Mouse (Mus musculus): ENCODE data around the gene P2rx7. TPM values are rescaled to one million over a fixed set of nuclear protein-coding genes. Genes with fewer than 3 reads are reported as not detected.
"Not testable (repeated sequence)": the region's sequence is repeated elsewhere in the genome, so short reads cannot be mapped to it uniquely, and the experiment has no call there.

P2rx7 gene
- polyA plus RNA-seq, 1 experiment = 1.6 TPM

DNA sequence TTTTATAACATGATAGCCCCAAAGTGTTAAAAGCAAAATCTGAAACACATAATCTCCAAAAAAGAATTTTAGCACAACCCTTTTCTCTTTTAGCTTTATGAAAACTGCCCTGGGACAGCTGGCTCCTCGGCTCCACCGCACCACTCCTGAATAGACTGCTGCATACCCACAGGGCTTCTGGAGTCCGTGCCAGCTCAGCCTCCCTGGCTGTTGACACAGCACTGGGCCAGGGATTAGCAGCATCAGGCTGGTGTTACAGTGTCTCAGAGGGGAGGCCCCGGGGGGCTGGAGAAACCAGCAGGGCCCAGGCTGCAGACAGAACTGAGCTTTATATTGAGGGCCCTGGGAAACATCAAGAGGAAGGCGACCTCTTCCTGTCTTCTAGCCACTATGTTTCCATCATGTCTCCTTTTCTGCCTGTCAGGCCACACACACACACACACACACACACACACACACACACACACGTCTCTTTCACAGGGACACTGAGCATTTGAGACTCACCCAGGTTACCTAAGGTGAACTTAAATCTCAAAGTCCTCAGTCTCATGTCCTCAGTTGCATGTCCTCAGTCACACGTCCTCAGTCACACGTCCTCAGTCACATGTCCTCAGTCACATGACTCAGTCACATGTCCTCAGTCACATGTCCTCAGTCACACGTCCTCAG, 3.7 kb downstream of the P2rx7 start:
- H3K79me3 ChIP-seq (ENCODE audit: low read depth) = no peaks in the 10 kb centered on the region
- TF ChIP-seq FOSL1 (IDR thresholded peaks at IDR 0.05; ENCODE audit: insufficient read depth, low read length, poor library complexity, severe bottlenecking) (no peak), CTCF (IDR thresholded peaks at IDR 0.05; ENCODE audit: control insufficient read depth, insufficient read depth, insufficient read length) (no peak)
- H3K4me3 ChIP-seq (ENCODE audit: insufficient read depth, poor library complexity, severe bottlenecking) = no peak overlapping the region

DNA sequence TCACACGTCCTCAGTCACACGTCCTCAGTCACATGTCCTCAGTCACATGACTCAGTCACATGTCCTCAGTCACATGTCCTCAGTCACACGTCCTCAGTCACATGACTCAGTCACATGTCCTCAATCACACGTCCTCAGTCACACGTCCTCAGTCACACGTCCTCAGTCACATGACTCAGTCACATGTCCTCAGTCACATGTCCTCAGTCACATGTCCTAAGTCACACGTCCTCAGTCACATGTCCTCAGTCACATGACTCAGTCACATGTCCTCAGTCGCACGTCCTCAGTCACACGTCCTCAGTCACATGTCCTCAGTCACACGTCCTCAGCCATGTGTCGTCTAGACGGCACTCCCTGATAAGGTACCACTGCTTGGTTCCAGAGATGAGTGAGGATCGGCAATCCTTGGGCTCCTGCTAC, 4.3 kb downstream of the P2rx7 start:
- peak; percentile 84 for TF ChIP-seq USF1 (IDR thresholded peaks at IDR 0.05; ENCODE audit: low read depth)
- H3K36me3 ChIP-seq (ENCODE audit: control insufficient read depth, insufficient read depth); H3K4me3 ChIP-seq (ENCODE audit: insufficient read depth, poor library complexity, severe bottlenecking); H3K79me3 ChIP-seq (ENCODE audit: low read depth); H3K27me3 ChIP-seq (ENCODE audit: control insufficient read depth, insufficient read depth, insufficient read length); H3ac ChIP-seq (ENCODE audit: control insufficient read depth, insufficient read length, low read depth); H3K79me2 ChIP-seq (ENCODE audit: control insufficient read depth, insufficient read depth): not testable (repeated sequence)

More for the DNA sequence above, 3.7 kb downstream of the P2rx7 start:
- Histone ChIP-seq H3ac (ENCODE audit: control insufficient read depth, insufficient read length, low read depth) (no peak overlapping the region), H3K27me3 (ENCODE audit: control insufficient read depth, insufficient read depth, insufficient read length) (no peaks in the 10 kb centered on the region), H3K79me2 (ENCODE audit: control insufficient read depth, insufficient read depth) (no peaks in the 10 kb centered on the region), H3K36me3 (ENCODE audit: control insufficient read depth, insufficient read depth) (no peaks in the 10 kb centered on the region)

DNA sequence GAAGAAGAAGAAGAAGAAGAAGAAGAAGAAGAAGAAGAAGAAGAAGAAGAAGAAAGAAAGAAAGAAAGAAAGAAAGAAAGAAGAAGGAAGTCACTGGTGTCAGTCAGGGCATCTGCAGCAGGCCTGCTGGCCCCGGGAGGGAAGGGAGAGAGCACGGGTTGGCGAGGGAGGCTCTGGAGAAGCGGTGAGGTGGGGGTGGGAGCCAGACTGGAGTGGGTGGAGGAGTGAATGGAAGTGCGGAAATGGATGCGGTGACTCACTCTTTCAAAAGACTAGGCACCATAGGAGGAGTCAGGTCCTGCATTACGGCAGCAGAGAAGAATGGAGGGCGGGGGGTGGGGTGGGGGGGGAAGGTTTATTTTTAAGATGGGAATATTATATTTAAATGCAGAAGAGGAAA, 5.6 kb downstream of the P2rx7 start:
- no peak overlapping the region for H3K4me3 ChIP-seq (ENCODE audit: insufficient read depth, poor library complexity, severe bottlenecking)
- H3ac ChIP-seq (ENCODE audit: control insufficient read depth, insufficient read length, low read depth) = no peak overlapping the region
- no peak for TF ChIP-seq MAX (IDR thresholded peaks at IDR 0.05)
- TF ChIP-seq FOSL1 (IDR thresholded peaks at IDR 0.05; ENCODE audit: insufficient read depth, low read length, poor library complexity, severe bottlenecking) = no peak
- TF ChIP-seq CEBPB (IDR thresholded peaks at IDR 0.05; ENCODE audit: low read depth) = no peak
- no peak for TF ChIP-seq USF1 (IDR thresholded peaks at IDR 0.05; ENCODE audit: low read depth)
- TF ChIP-seq MYOD1 (IDR thresholded peaks at IDR 0.05; ENCODE audit: control insufficient read depth, insufficient read length, low read depth) = no peak
- no peak for TF ChIP-seq MYOG (IDR thresholded peaks at IDR 0.05; ENCODE audit: control insufficient read depth, extremely low read depth, insufficient read length)
- TF ChIP-seq CTCF (IDR thresholded peaks at IDR 0.05; ENCODE audit: control insufficient read depth, insufficient read depth, insufficient read length) = no peak
- H3K36me3 ChIP-seq (ENCODE audit: control insufficient read depth, insufficient read depth) = no peaks in the 10 kb centered on the region
- H3K79me3 ChIP-seq (ENCODE audit: low read depth) = no peaks in the 10 kb centered on the region
- no peaks in the 10 kb centered on the region for H3K79me2 ChIP-seq (ENCODE audit: control insufficient read depth, insufficient read depth)
- H3K27me3 ChIP-seq (ENCODE audit: control insufficient read depth, insufficient read depth, insufficient read length) = no peaks in the 10 kb centered on the region

DNA sequence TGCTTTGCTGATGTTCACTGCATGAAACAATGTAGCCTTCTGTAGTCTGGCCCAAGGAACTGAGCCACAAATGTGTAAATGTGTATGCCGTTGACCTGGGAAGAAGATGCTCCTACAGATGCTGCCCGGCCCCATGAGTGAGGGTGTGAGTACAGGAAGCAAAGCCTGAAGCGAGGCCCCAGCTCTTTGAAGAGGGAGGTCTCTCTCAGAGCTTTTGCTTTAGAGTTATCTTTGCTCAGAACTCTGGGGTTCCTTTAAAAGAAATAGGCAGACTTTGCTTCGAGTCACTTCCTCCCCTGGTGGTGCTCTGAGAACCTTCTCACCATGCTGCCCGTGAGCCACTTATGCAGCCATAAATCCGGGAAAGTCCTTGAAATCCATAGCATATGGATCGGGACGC, 6.4 kb downstream of the P2rx7 start:
- Histone ChIP-seq H3K36me3 (ENCODE audit: control insufficient read depth, insufficient read depth) (no peaks in the 10 kb centered on the region), H3K4me3 (ENCODE audit: insufficient read depth, poor library complexity, severe bottlenecking) (no peak overlapping the region), H3K27me3 (ENCODE audit: control insufficient read depth, insufficient read depth, insufficient read length) (no peaks in the 10 kb centered on the region), H3K79me2 (ENCODE audit: control insufficient read depth, insufficient read depth) (no peaks in the 10 kb centered on the region), H3ac (ENCODE audit: control insufficient read depth, insufficient read length, low read depth) (no peak overlapping the region), H3K79me3 (ENCODE audit: low read depth) (no peaks in the 10 kb centered on the region)
- TF ChIP-seq FOSL1 (IDR thresholded peaks at IDR 0.05; ENCODE audit: insufficient read depth, low read length, poor library complexity, severe bottlenecking) (no peak), CEBPB (IDR thresholded peaks at IDR 0.05; ENCODE audit: low read depth) (no peak)

GRCm38 (mm10) chr5:122652506-122652905, 8.8 kb downstream of the P2rx7 start:
- no peak overlapping the region for H3ac ChIP-seq (ENCODE audit: control insufficient read depth, insufficient read length, low read depth)
- TF ChIP-seq MAX (IDR thresholded peaks at IDR 0.05) (no peak), CTCF (IDR thresholded peaks at IDR 0.05; ENCODE audit: control insufficient read depth, insufficient read depth, insufficient read length) (no peak), CEBPB (IDR thresholded peaks at IDR 0.05; ENCODE audit: low read depth) (no peak), MYOG (IDR thresholded peaks at IDR 0.05; ENCODE audit: control insufficient read depth, extremely low read depth, insufficient read length) (no peak), MYOD1 (IDR thresholded peaks at IDR 0.05; ENCODE audit: control insufficient read depth, insufficient read length, low read depth) (no peak), USF1 (IDR thresholded peaks at IDR 0.05; ENCODE audit: low read depth) (no peak), FOSL1 (IDR thresholded peaks at IDR 0.05; ENCODE audit: insufficient read depth, low read length, poor library complexity, severe bottlenecking) (no peak)
- H3K79me2 ChIP-seq (ENCODE audit: control insufficient read depth, insufficient read depth) = no peaks in the 10 kb centered on the region
- no peak overlapping the region for H3K4me3 ChIP-seq (ENCODE audit: insufficient read depth, poor library complexity, severe bottlenecking)
- H3K27me3 ChIP-seq (ENCODE audit: control insufficient read depth, insufficient read depth, insufficient read length) = no peaks in the 10 kb centered on the region
- no peaks in the 10 kb centered on the region for H3K36me3 ChIP-seq (ENCODE audit: control insufficient read depth, insufficient read depth)
- H3K79me3 ChIP-seq (ENCODE audit: low read depth) = no peaks in the 10 kb centered on the region

DNA sequence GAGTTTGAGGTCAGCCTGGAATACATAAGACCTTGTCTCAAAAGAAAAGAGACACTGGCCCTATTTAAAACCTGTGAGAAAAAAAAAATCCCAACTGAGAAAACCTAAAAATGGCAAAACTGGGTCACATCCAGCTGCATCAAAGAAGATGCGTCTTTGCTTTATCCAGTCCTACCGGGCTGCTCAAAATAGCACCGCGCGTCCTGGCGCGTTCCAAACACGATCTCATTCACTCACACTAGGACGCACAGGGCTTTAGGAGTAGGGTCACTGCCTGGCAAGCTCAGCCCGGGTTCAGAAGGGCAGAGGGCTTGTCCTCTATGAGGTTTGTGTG, 9.4 kb downstream of the P2rx7 start:
- TF ChIP-seq CEBPB (IDR thresholded peaks at IDR 0.05; ENCODE audit: low read depth) (no peak), FOSL1 (IDR thresholded peaks at IDR 0.05; ENCODE audit: insufficient read depth, low read length, poor library complexity, severe bottlenecking) (no peak), MAX (IDR thresholded peaks at IDR 0.05) (no peak)
- no peaks in the 10 kb centered on the region for H3K79me3 ChIP-seq (ENCODE audit: low read depth)
- no peak overlapping the region for H3ac ChIP-seq (ENCODE audit: control insufficient read depth, insufficient read length, low read depth)
- no peaks in the 10 kb centered on the region for H3K79me2 ChIP-seq (ENCODE audit: control insufficient read depth, insufficient read depth)
- no peak overlapping the region for H3K4me3 ChIP-seq (ENCODE audit: insufficient read depth, poor library complexity, severe bottlenecking)
- H3K36me3 ChIP-seq (ENCODE audit: control insufficient read depth, insufficient read depth) = no peaks in the 10 kb centered on the region
- H3K27me3 ChIP-seq (ENCODE audit: control insufficient read depth, insufficient read depth, insufficient read length) = no peaks in the 10 kb centered on the region
